Mouse (Mus musculus) lung, postnatal 0 days (tissue): ENCODE measurements at regions not wholly inside any gene's neighbourhood (a gene's known extent, or its start where the extent isn't known, plus 50 kb on each side); places are given as distances from the start of the nearest gene placed in this dataset.
A peak's percentile ranks its signal among the peaks of the same experiment; 100 is the strongest.

Experiments used
- CTCF ChIP-seq: IDR thresholded peaks from 2 replicates; pipeline ENCODE4 v1.5.1; 2016; ENCODE audit warnings: antibody characterized with exemption, mild to moderate bottlenecking
- EP300 ChIP-seq: IDR thresholded peaks from 2 replicates; pipeline ENCODE4 v1.6.1; 2016; ENCODE audit warnings: antibody characterized with exemption, mild to moderate bottlenecking, control low read depth

- TF ChIP-seq CTCF (peak; percentile 89), EP300 (peak; percentile 99)
Measured at GRCm38 (mm10) chr7:75398904-75399724, 56.2 kb upstream of the Akap13 start.
